Mouse (Mus musculus): Measurements from ENCODE around the gene Zswim9. TPM values are rescaled to one million over a fixed set of nuclear protein-coding genes. Genes with fewer than 3 reads are reported as not detected.
"Not testable (repeated sequence)": the region's sequence is repeated elsewhere in the genome, so short reads cannot be mapped to it uniquely, and the experiment has no call there.

The Zswim9 gene
- total RNA-seq, 2 experiments from 2014 or later = 16.4 to 16.7 TPM

GRCm38 (mm10) chr7:13293878-13294855 is 15.6 kb upstream of the Zswim9 start:
- no peak for TF ChIP-seq CTCF (conservative IDR thresholded peaks at IDR 0.05)
- Histone ChIP-seq H3K4me3 (no peak overlapping the region), H3K27ac (no peak overlapping the region)
- no peak for DNase-seq (ENCODE audit: low spot score in 2 of 2)

DNA sequence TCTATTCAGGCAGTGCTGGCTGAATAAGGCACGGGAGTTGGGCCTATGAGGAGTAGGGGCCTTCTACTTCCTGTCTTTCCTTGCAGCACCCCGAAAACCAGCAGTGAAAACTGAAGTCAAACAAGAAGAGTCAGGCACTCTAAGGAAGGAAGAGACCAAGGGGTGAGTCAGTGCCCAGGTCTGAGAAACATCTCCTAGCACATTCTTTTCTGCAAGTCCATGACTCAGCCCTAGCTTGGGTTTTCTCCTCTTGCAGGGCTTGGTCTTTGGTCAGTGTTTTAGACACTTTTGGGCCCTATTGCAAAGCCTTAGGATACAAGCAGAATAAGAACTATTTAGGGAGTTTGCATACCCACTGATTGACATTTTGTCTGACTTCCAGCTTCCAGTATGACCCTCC is 12.8 kb upstream of the Zswim9 start:
- TF ChIP-seq CTCF (conservative IDR thresholded peaks at IDR 0.05) = no peak
- Histone ChIP-seq H3K27ac (no peak overlapping the region), H3K4me3 (no peak overlapping the region)
- DNase-seq (ENCODE audit: low spot score in 2 of 2) = no peak

- DNase-seq (ENCODE audit: low spot score in 2 of 2) = no peak
- no peak overlapping the region for H3K4me3 ChIP-seq
- H3K27ac ChIP-seq = no peak overlapping the region
- no peak for TF ChIP-seq CTCF (conservative IDR thresholded peaks at IDR 0.05)
Measured at GRCm38 (mm10) chr7:13290041-13290675, 11.6 kb upstream of the Zswim9 start.

DNA sequence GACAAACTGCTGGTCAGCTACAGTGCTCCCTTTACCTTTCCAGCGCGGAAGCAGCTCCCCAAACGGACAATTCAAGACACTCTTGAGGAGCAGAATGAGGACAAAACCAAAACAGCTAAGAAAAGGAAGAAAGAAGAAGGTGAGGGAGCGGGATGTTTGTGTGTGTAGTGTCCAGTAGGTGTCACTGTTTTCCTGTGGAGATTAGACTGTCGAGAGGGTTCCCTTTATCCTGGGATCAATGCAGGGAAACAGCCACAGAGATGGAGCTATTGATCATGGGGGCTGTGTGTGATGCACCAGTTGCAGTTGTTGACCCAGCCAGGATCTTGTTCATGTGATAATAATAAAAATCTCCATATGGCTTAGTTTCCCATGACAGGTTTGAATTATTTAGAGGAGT is 10.1 kb upstream of the Zswim9 start:
- no peak overlapping the region for H3K4me3 ChIP-seq
- H3K27ac ChIP-seq = no peak overlapping the region
- peak in 1 of 2 experiments; percentile 15 for DNase-seq (ENCODE audit: low spot score in 2 of 2)
- TF ChIP-seq CTCF (conservative IDR thresholded peaks at IDR 0.05) = peak; percentile 85

DNA sequence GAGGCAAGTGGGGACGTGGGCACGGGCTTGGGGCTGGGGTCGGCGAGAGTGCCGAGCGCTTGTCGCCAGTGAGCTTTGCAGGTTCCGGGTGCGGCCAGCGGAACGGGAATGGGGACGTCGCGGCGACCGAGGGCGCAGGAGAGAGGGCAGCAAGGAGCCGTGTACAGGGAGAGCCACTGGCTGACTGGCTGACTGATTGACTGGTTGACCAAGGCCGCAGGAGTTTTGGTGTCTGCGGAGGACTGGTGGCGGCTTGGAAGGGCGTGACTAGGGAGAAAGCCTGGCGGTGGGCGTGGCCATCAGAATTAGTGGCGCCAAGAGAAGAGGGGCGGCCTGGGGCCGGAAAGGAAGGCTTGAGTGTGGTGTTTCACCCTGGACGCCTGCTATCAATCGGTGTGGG is 436 bp upstream of the Zswim9 start:
- not testable (repeated sequence) for DNase-seq (ENCODE audit: low spot score in 2 of 2); H3K27ac ChIP-seq
- H3K4me3 ChIP-seq = peak overlapping the region; percentile 93

- peak overlapping the region; percentile 96 for H3K27ac ChIP-seq
- TF ChIP-seq CTCF (conservative IDR thresholded peaks at IDR 0.05) = no peak
- DNase-seq (ENCODE audit: low spot score in 2 of 2) = no peak
- peak overlapping the region; percentile 93 for H3K4me3 ChIP-seq
Measured at GRCm38 (mm10) chr7:13277833-13278232, 688 bp downstream of the Zswim9 start.

- no peak for TF ChIP-seq CTCF (conservative IDR thresholded peaks at IDR 0.05)
- H3K27ac ChIP-seq = peak within 1 kb of the TSS; percentile 96
- H3K4me3 ChIP-seq = peak within 1 kb of the TSS; percentile 93
- DNase-seq (ENCODE audit: low spot score in 2 of 2) = no peak
Measured at GRCm38 (mm10) chr7:13277081-13277480, 1.4 kb downstream of the Zswim9 start, which contains the start of gene Lig1. Gene Lig1 (plus strand): TSS chr7:13277283.

- TF ChIP-seq CTCF (conservative IDR thresholded peaks at IDR 0.05) = no peak
- no peak for DNase-seq (ENCODE audit: low spot score in 2 of 2)
- Histone ChIP-seq H3K4me3 (no peak overlapping the region), H3K27ac (no peak overlapping the region)
Measured at GRCm38 (mm10) chr7:13271704-13272103, 6.8 kb downstream of the Zswim9 start.

DNA sequence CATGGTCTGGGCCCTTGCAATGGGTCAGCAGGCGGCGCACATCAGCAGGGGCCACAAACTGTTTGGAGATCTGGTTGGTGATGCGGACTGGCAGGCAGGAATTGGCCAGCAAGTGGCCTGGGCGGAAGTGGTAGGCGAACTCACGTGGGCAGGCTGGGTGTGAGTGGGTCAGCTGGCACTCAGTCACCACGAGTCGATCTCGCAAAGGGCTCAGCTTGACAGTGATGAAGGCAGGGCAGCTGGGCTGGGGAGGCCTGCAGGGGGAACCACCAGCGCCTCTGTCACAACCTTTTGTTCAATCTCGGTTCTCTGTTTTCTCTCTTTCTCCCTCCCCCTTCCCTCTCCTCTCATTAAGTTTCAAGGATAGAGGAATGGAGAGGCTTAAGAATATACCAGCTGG is 9.1 kb downstream of the Zswim9 start:
- DNase-seq (ENCODE audit: low spot score in 2 of 2) = no peak
- no peak for TF ChIP-seq CTCF (conservative IDR thresholded peaks at IDR 0.05)
- no peak overlapping the region for H3K27ac ChIP-seq
- H3K4me3 ChIP-seq = no peak overlapping the region

DNA sequence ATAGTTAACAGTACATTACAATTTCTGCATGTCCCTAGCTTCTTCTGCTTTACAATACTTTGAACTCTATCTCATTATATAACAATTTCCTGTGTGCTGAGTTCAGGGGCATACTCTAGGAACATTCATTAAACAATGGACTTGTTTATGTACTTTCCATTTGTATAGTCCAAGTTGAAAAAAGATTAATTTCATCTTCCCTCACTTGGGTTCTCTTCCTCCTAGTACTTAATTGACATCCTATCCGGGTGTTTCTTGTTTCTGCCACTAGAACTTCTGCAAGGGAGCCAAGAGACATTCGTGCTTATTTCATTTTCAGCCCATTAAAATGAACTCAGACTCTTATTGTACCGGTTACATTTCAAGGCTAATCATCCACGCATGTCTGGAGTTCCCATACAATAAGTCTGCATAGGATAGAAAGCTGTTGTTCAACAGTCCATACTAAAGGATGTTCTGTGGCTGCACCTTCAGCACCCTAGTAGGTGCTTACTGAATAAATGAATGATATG is 9.7 kb downstream of the Zswim9 start:
- H3K4me3 ChIP-seq = no peak overlapping the region
- no peak overlapping the region for H3K27ac ChIP-seq
- no peak for TF ChIP-seq CTCF (conservative IDR thresholded peaks at IDR 0.05)
- DNase-seq (ENCODE audit: low spot score in 2 of 2) = no peak

DNA sequence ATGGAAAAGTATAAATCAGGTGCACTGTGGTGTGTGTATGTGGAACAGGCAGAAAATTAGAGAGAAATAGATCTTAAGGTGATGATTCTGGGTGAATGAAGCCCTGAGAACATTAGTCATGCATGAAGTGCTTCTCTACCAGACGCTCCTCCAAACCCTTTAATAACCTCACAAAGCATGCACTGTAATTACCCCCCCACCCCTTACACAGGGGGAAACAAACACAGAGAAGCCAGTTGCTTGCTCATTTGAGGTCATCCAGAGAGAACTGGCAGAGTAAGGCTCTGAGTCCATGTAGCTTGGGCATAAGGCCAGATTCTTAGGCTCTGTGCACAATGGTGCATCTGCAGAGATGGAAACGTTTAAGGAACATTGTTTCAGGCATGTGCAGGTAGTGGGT is 14.1 kb downstream of the Zswim9 start:
- no peak overlapping the region for H3K27ac ChIP-seq
- no peak overlapping the region for H3K4me3 ChIP-seq
- no peak for DNase-seq (ENCODE audit: low spot score in 2 of 2)
- no peak for TF ChIP-seq CTCF (conservative IDR thresholded peaks at IDR 0.05)

DNA sequence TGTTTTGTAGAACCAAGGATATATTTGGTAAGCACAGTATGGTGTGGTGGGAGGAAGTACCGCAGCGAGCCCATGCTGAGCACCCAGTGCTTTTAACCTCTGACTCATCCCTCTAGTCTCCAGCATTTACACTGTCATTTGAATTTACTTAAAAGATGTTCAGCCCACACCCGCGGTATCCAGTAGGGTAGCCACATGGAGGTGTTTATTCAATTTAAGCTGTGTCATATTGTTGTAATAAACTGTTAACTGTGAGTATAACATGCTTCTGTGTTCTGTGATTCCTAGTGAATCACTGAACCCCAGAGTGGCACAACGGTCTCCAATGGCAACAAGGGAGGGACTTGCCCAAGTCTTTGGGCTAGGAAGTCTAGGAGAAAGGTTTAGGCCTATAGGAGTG is 14.7 kb downstream of the Zswim9 start:
- TF ChIP-seq CTCF (conservative IDR thresholded peaks at IDR 0.05) = no peak
- Histone ChIP-seq H3K27ac (no peak overlapping the region), H3K4me3 (no peak overlapping the region)
- DNase-seq (ENCODE audit: low spot score in 2 of 2) = no peak

All from layer of hippocampus, adult 2 months (tissue).